ENCODE assay signal across 8 mouse cellular contexts in the genomic region with DNA sequence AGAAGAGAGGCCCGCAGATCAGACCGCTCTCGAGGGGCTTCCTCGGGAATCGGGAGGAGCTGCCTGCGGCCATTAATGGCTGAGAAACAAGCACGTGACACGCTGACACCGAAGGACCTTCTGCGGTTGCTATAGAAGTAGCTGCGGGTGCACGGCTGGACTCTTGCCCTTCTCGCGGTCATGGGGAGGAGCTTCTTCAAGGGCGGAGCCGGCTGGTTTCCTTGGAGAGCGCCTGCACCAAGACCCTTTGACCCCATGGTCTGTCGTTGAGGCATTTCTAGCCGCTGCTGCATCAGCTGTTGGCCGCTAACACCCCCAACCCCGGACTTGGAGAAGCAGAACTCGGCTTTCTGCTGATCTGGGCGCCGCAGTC. TPM values are rescaled to one million over a fixed set of nuclear protein-coding genes. Genes with fewer than 3 reads are reported as not detected.
DNase-seq lines count a peak whose midpoint lies in the region; ATAC-seq and TF ChIP-seq lines count a peak whose summit lies in the region.

Stub1 (minus strand) TSS at position 114 of the 373 bp plus-strand sequence.

- in situ Hi-C loops in ES-E14 (cut with MboI; ENCODE audit: low sequenced_read_pairs in 2 of 2, unreplicated experiment in 2 of 2): no loop called here

- peak; percentile 80 for DNase-seq in ES-E14 (ENCODE audit: low read depth, low spot score)
- peak; percentile 96 for DNase-seq in brain, adult 2 months (ENCODE audit: low read depth, low spot score)
- DNase-seq in forebrain, embryonic 11.5 days (ENCODE audit: low spot score): no peak
- peak; percentile 97 for DNase-seq in kidney, postnatal 14 days
- no peak for DNase-seq in liver, embryonic 11.5 days (ENCODE audit: low spot score)
- peak; percentile 64 for DNase-seq in urinary bladder, postnatal 10 days (ENCODE audit: low spot score)

- 1% methylated on average over 24 of the region's 24 CpGs for WGBS in forebrain, embryonic 11.5 days
- under 1% methylated on average over 24 of the region's 24 CpGs for WGBS in heart, embryonic 16.5 days
- under 1% methylated on average over 24 of the region's 24 CpGs for WGBS in liver, embryonic 11.5 days

- H3K9me3 ChIP-seq in ES-E14 (ENCODE audit: control insufficient read depth, insufficient read depth, low read depth, low read length): no peaks in the 10 kb centered on the region
- H3K9me3 ChIP-seq in forebrain, embryonic 11.5 days (ENCODE audit: control insufficient read depth, low read length): no peaks in the 10 kb centered on the region
- H3K9me3 ChIP-seq in heart, embryonic 16.5 days (replicated peaks; ENCODE audit: control insufficient read depth, low read length): no peaks in the 10 kb centered on the region
- no peaks in the 10 kb centered on the region for H3K9me3 ChIP-seq in liver, embryonic 11.5 days (ENCODE audit: control insufficient read depth, low read length)

- peak within 1 kb of the TSS; percentile 96 to 97 for H3K4me3 ChIP-seq in ES-E14 (ENCODE audit: insufficient read depth in 1 of 2, low read depth in 1 of 2, low read length in 2 of 2, poor library complexity in 1 of 2, severe bottlenecking in 1 of 2)
- H3K4me3 ChIP-seq in forebrain, embryonic 11.5 days (ENCODE audit: low read depth, low read length): peak within 1 kb of the TSS; percentile 83
- H3K4me3 ChIP-seq in heart, embryonic 16.5 days (ENCODE audit: low read length): peak within 1 kb of the TSS; percentile 90
- peak within 1 kb of the TSS; percentile 85 for H3K4me3 ChIP-seq in liver, embryonic 11.5 days (ENCODE audit: low read depth, low read length)

- peaks cover 2 to 29% of the 10 kb centered on the region in 2 experiments; a peak in 1 of 4 replicates for H3K4me1 ChIP-seq in ES-E14 (ENCODE audit: control insufficient read depth in 2 of 2, insufficient read depth in 2 of 2, low read length in 2 of 2, poor library complexity in 1 of 2)
- H3K4me1 ChIP-seq in forebrain, embryonic 11.5 days (replicated peaks; ENCODE audit: control insufficient read depth, insufficient read depth, low read length): peaks cover 47% of the 10 kb centered on the region
- H3K4me1 ChIP-seq in heart, embryonic 16.5 days (ENCODE audit: control insufficient read depth, insufficient read depth, low read length): peaks cover 67% of the 10 kb centered on the region
- peaks cover 64% of the 10 kb centered on the region for H3K4me1 ChIP-seq in liver, embryonic 11.5 days (replicated peaks; ENCODE audit: control insufficient read depth, insufficient read depth, low read length)

- peak within 1 kb of the TSS; percentile 86 for H3K27ac ChIP-seq in ES-E14 (ENCODE audit: insufficient read depth, low read depth, low read length, poor library complexity, severe bottlenecking)
- H3K27ac ChIP-seq in forebrain, embryonic 11.5 days (ENCODE audit: low read depth, low read length): peak within 1 kb of the TSS; percentile 96
- peak within 1 kb of the TSS; percentile 99 for H3K27ac ChIP-seq in heart, embryonic 16.5 days (ENCODE audit: low read length)
- peak within 1 kb of the TSS; percentile 97 for H3K27ac ChIP-seq in liver, embryonic 11.5 days (ENCODE audit: low read depth, low read length)

- ATAC-seq in forebrain, embryonic 11.5 days (replicated peaks; ENCODE audit: low FRiP score): peak; percentile 59
- ATAC-seq in heart, embryonic 16.5 days (replicated peaks; ENCODE audit: extremely low read depth, insufficient read depth, low FRiP score): peak; percentile 76
- ATAC-seq in liver, embryonic 11.5 days (replicated peaks; ENCODE audit: low FRiP score): peak; percentile 50
- peak; percentile 42 for ATAC-seq in monocyte, adult 5-6 weeks (replicated peaks; ENCODE audit: insufficient number of reproducible peaks, low FRiP score, low TSS enrichment, poor library complexity, severe bottlenecking)

- H3K27me3 ChIP-seq in forebrain, embryonic 11.5 days (ENCODE audit: control insufficient read depth, insufficient read depth, low read length): no peaks in the 10 kb centered on the region
- H3K27me3 ChIP-seq in heart, embryonic 16.5 days (ENCODE audit: control insufficient read depth, insufficient read depth, low read length): no peaks in the 10 kb centered on the region
- no peaks in the 10 kb centered on the region for H3K27me3 ChIP-seq in liver, embryonic 11.5 days (replicated peaks; ENCODE audit: control insufficient read depth, insufficient read depth, low read length)

- H3K9ac ChIP-seq in ES-E14 (ENCODE audit: insufficient read depth, low read depth, low read length, poor library complexity, severe bottlenecking): peak within 1 kb of the TSS; percentile 97
- H3K9ac ChIP-seq in forebrain, embryonic 11.5 days (ENCODE audit: low read length): peak within 1 kb of the TSS; percentile 87
- peak within 1 kb of the TSS; percentile 97 for H3K9ac ChIP-seq in heart, embryonic 16.5 days (ENCODE audit: low read length)
- H3K9ac ChIP-seq in liver, embryonic 11.5 days (ENCODE audit: low read depth, low read length): peak within 1 kb of the TSS; percentile 88

- peak within 1 kb of the TSS; percentile 95 for H3K4me2 ChIP-seq in forebrain, embryonic 11.5 days (ENCODE audit: low read depth, low read length, severe bottlenecking)
- peak within 1 kb of the TSS; percentile 98 for H3K4me2 ChIP-seq in heart, embryonic 16.5 days (ENCODE audit: low read depth, low read length)
- peak within 1 kb of the TSS; percentile 99 for H3K4me2 ChIP-seq in liver, embryonic 11.5 days

- H3K36me3 ChIP-seq in ES-E14 (ENCODE audit: control insufficient read depth, insufficient read depth, low read length, poor library complexity, severe bottlenecking): peaks cover 42% of the 10 kb centered on the region
- peaks cover 9% of the 10 kb centered on the region; the same call in 1 of the 2 replicates for H3K36me3 ChIP-seq in forebrain, embryonic 11.5 days (ENCODE audit: control insufficient read depth, insufficient read depth, low read length)
- peaks cover 18% of the 10 kb centered on the region for H3K36me3 ChIP-seq in heart, embryonic 16.5 days (ENCODE audit: control insufficient read depth, insufficient read depth)
- H3K36me3 ChIP-seq in liver, embryonic 11.5 days (ENCODE audit: control insufficient read depth, insufficient read depth, low read length): peaks cover 32% of the 10 kb centered on the region

TF ChIP-seq in ES-E14, 5 proteins besides CTCF, POLR2A, EP300 and RAD21:
- TF ChIP-seq ZNF384 (IDR thresholded peaks at IDR 0.05; ENCODE audit: low read depth, low read length) (no peak), HCFC1 (IDR thresholded peaks at IDR 0.05; ENCODE audit: borderline replicate concordance, insufficient read depth, low read length) (no peak), CHD2 (IDR thresholded peaks at IDR 0.05; ENCODE audit: low read depth, low read length) (no peak), MAFK (IDR thresholded peaks at IDR 0.05; ENCODE audit: insufficient read depth, low read depth, low read length) (no peak), ZC3H11A (IDR thresholded peaks at IDR 0.05; ENCODE audit: borderline replicate concordance, low read depth, low read length) (no peak)

RNA-seq across cellular contexts. Expression of gene Stub1, which starts in this region (rescaled TPM):
- total RNA-seq in ES-E14 (2012; rRNA removed): 161 and 176 TPM in 2 replicates
- 322 and 358 TPM in 2 replicates for polyA plus RNA-seq in forebrain, embryonic 11.5 days (2014; fragmentation: Nextera tagmentation; extraction: Ambion mirVana)
- polyA plus RNA-seq in heart, embryonic 16.5 days (2015; fragmentation: Nextera tagmentation; extraction: Ambion mirVana): 292 and 304 TPM in 2 replicates
- polyA plus RNA-seq in liver, embryonic 11.5 days (2014; fragmentation: Nextera tagmentation; extraction: Ambion mirVana): 249 and 252 TPM in 2 replicates
- 74.5 to 81.4 TPM (median 75.3 TPM) in 3 replicates for total RNA-seq in monocyte, adult 5-6 weeks (2017)

Comparison
In these comparisons a context has a peak if more than half of its experiments do, and no peak if none do; other contexts are left out.
1. DNase-seq: peak in ES-E14 (single experiment), brain, adult 2 months (single experiment), kidney, postnatal 14 days (single experiment) and urinary bladder, postnatal 10 days (single experiment); none in forebrain, embryonic 11.5 days (single experiment) and liver, embryonic 11.5 days (single experiment).
2. Peak in every context shown above with its lines, with median percentiles within 50 percentile points of each other: H3K27ac ChIP-seq, H3K4me3 ChIP-seq, H3K9ac ChIP-seq, ATAC-seq and H3K4me2 ChIP-seq.